Mouse (Mus musculus): ENCODE results near the gene Nt5c3b.

- TF ChIP-seq POLR2A (IDR thresholded peaks at IDR 0.05; ENCODE audit: low read depth, low read length) (no peak), CTCF (conservative IDR thresholded peaks at IDR 0.05; ENCODE audit: insufficient read depth, insufficient read length, low read depth, low read length) (no peak)
These were observed 50.3 kb downstream of the Nt5c3b start for GRCm38 (mm10) chr11:100391081-100391883.

Measured in kidney, adult 2 months (tissue).